Mouse (Mus musculus): ENCODE results near the gene Tnfrsf13b. TPM values are rescaled to one million over a fixed set of nuclear protein-coding genes. Genes with fewer than 3 reads are reported as not detected.
"Not testable (repeated sequence)": the region's sequence is repeated elsewhere in the genome, so short reads cannot be mapped to it uniquely, and the experiment has no call there.

The Tnfrsf13b gene
- polyA plus RNA-seq, 1 experiment from 2014 or later: 3.5 TPM

- no peaks in the 10 kb centered on the region for H3K9me3 ChIP-seq
- peaks cover 14% of the 10 kb centered on the region for H3K4me1 ChIP-seq
- H3K9ac ChIP-seq: no peak overlapping the region
- no peak overlapping the region for H3K4me3 ChIP-seq
- ATAC-seq (ENCODE audit: borderline replicate concordance, extremely low read depth, low FRiP score, low TSS enrichment): no peak
- no peaks in the 10 kb centered on the region for H3K27me3 ChIP-seq
- no peak overlapping the region for H3K4me2 ChIP-seq
- H3K27ac ChIP-seq: no peak overlapping the region
- 91% methylated on average over 1 of the region's 1 CpGs for WGBS
- H3K36me3 ChIP-seq: no peaks in the 10 kb centered on the region
Measured at GRCm38 (mm10) chr11:61176321-61176720, 49.8 kb downstream of the Tnfrsf13b start.

- no peaks in the 10 kb centered on the region for H3K27me3 ChIP-seq
- H3K4me2 ChIP-seq: no peak overlapping the region
- peaks cover 5% of the 10 kb centered on the region; the same call in 1 of the 2 replicates for H3K4me1 ChIP-seq
- ATAC-seq (ENCODE audit: borderline replicate concordance, extremely low read depth, low FRiP score, low TSS enrichment): no peak
- 80% methylated on average over 3 of the region's 3 CpGs for WGBS
- no peak overlapping the region for H3K9ac ChIP-seq
- H3K36me3 ChIP-seq: no peaks in the 10 kb centered on the region
- no peak overlapping the region for H3K27ac ChIP-seq
- H3K9me3 ChIP-seq: no peaks in the 10 kb centered on the region
- no peak overlapping the region for H3K4me3 ChIP-seq
Measured at GRCm38 (mm10) chr11:61180361-61180760, 53.8 kb downstream of the Tnfrsf13b start.

- Histone ChIP-seq H3K4me3 (no peak overlapping the region), H3K9me3 (no peaks in the 10 kb centered on the region), H3K27me3 (no peaks in the 10 kb centered on the region), H3K9ac (no peak overlapping the region), H3K36me3 (no peaks in the 10 kb centered on the region), H3K27ac (no peak overlapping the region), H3K4me1 (no peaks in the 10 kb centered on the region), H3K4me2 (no peak overlapping the region)
- no peak for ATAC-seq (ENCODE audit: borderline replicate concordance, extremely low read depth, low FRiP score, low TSS enrichment)
Measured at GRCm38 (mm10) chr11:61181624-61182023, 55.1 kb downstream of the Tnfrsf13b start.

GRCm38 (mm10) chr11:61183820-61184219 is 57.3 kb downstream of the Tnfrsf13b start:
- H3K4me1 ChIP-seq: no peaks in the 10 kb centered on the region
- H3K27ac ChIP-seq: no peak overlapping the region
- H3K4me3 ChIP-seq: no peak overlapping the region
- H3K36me3 ChIP-seq: no peaks in the 10 kb centered on the region
- no peak for ATAC-seq (ENCODE audit: borderline replicate concordance, extremely low read depth, low FRiP score, low TSS enrichment)
- no peak overlapping the region for H3K9ac ChIP-seq
- no peaks in the 10 kb centered on the region for H3K27me3 ChIP-seq
- 79% methylated on average over 1 of the region's 1 CpGs for WGBS
- no peaks in the 10 kb centered on the region for H3K9me3 ChIP-seq
- no peak overlapping the region for H3K4me2 ChIP-seq

GRCm38 (mm10) chr11:61190776-61191175 is 64.2 kb downstream of the Tnfrsf13b start:
- Histone ChIP-seq H3K9me3 (no peaks in the 10 kb centered on the region), H3K4me1 (no peaks in the 10 kb centered on the region), H3K27ac (no peak overlapping the region), H3K27me3 (peaks cover 11% of the 10 kb centered on the region), H3K36me3 (no peaks in the 10 kb centered on the region), H3K4me2 (no peak overlapping the region), H3K9ac (no peak overlapping the region), H3K4me3 (no peak overlapping the region)
- WGBS: 72% methylated on average over 2 of the region's 2 CpGs
- no peak for ATAC-seq (ENCODE audit: borderline replicate concordance, extremely low read depth, low FRiP score, low TSS enrichment)

GRCm38 (mm10) chr11:61192123-61192522 is 65.6 kb downstream of the Tnfrsf13b start:
- not testable (repeated sequence) for H3K9ac ChIP-seq, H3K36me3 ChIP-seq
- peaks cover 11% of the 10 kb centered on the region for H3K27me3 ChIP-seq

GRCm38 (mm10) chr11:61192779-61193178 is 66.2 kb downstream of the Tnfrsf13b start:
- Histone ChIP-seq H3K36me3 (no peaks in the 10 kb centered on the region), H3K4me1 (peaks cover 8% of the 10 kb centered on the region; the same call in 1 of the 2 replicates), H3K4me3 (no peak overlapping the region), H3K9ac (no peak overlapping the region), H3K27ac (no peak overlapping the region), H3K27me3 (peaks cover 11% of the 10 kb centered on the region), H3K9me3 (no peaks in the 10 kb centered on the region), H3K4me2 (no peak overlapping the region)
- no peak for ATAC-seq (ENCODE audit: borderline replicate concordance, extremely low read depth, low FRiP score, low TSS enrichment)
- WGBS: 100% methylated on average over 1 of the region's 2 CpGs

More at GRCm38 (mm10) chr11:61192123-61192522, 65.6 kb downstream of the Tnfrsf13b start:
- H3K4me3 ChIP-seq; H3K4me2 ChIP-seq; H3K9me3 ChIP-seq; H3K4me1 ChIP-seq; H3K27ac ChIP-seq; ATAC-seq (ENCODE audit: borderline replicate concordance, extremely low read depth, low FRiP score, low TSS enrichment): not testable (repeated sequence)
- WGBS: 87% methylated on average over 9 of the region's 10 CpGs

GRCm38 (mm10) chr11:61193392-61193791 is 66.8 kb downstream of the Tnfrsf13b start:
- no peak overlapping the region for H3K27ac ChIP-seq
- H3K27me3 ChIP-seq: peaks cover 11% of the 10 kb centered on the region
- no peak for ATAC-seq (ENCODE audit: borderline replicate concordance, extremely low read depth, low FRiP score, low TSS enrichment)
- H3K4me2 ChIP-seq: no peak overlapping the region
- H3K9ac ChIP-seq: no peak overlapping the region
- H3K4me1 ChIP-seq: peaks cover 8% of the 10 kb centered on the region; the same call in 1 of the 2 replicates
- 8% methylated on average over 9 of the region's 9 CpGs for WGBS
- no peaks in the 10 kb centered on the region for H3K36me3 ChIP-seq
- H3K9me3 ChIP-seq: no peaks in the 10 kb centered on the region
- H3K4me3 ChIP-seq: no peak overlapping the region

GRCm38 (mm10) chr11:61196616-61197353 is 70.2 kb downstream of the Tnfrsf13b start:
- H3K36me3 ChIP-seq: no peaks in the 10 kb centered on the region
- WGBS: 58% methylated on average over 14 of the region's 14 CpGs
- no peaks in the 10 kb centered on the region for H3K9me3 ChIP-seq
- H3K27ac ChIP-seq: peak overlapping the region; percentile 24; the same call in 1 of the 2 replicates
- no peak overlapping the region for H3K4me2 ChIP-seq
- no peak overlapping the region for H3K4me3 ChIP-seq
- peaks cover 8% of the 10 kb centered on the region; the same call in 1 of the 2 replicates for H3K4me1 ChIP-seq
- no peak overlapping the region for H3K9ac ChIP-seq
- no peak for ATAC-seq (ENCODE audit: borderline replicate concordance, extremely low read depth, low FRiP score, low TSS enrichment)
- H3K27me3 ChIP-seq: peaks cover 11% of the 10 kb centered on the region

- Histone ChIP-seq H3K9ac (no peak overlapping the region), H3K27ac (no peak overlapping the region), H3K4me2 (no peak overlapping the region), H3K9me3 (no peaks in the 10 kb centered on the region), H3K27me3 (peaks cover 11% of the 10 kb centered on the region), H3K4me1 (peaks cover 8% of the 10 kb centered on the region; the same call in 1 of the 2 replicates), H3K36me3 (no peaks in the 10 kb centered on the region), H3K4me3 (no peak overlapping the region)
- no peak for ATAC-seq (ENCODE audit: borderline replicate concordance, extremely low read depth, low FRiP score, low TSS enrichment)
Measured at GRCm38 (mm10) chr11:61197935-61198334, 71.4 kb downstream of the Tnfrsf13b start.

All from lung, embryonic 15.5 days (tissue).